Mouse (Mus musculus): ENCODE data around the gene Camk1d.

- TF ChIP-seq CTCF (IDR thresholded peaks at IDR 0.05; ENCODE audit: low read depth) (no peak), EP300 (IDR thresholded peaks at IDR 0.05; ENCODE audit: low read depth) (no peak)
These were observed 234.4 kb downstream of the Camk1d start for GRCm38 (mm10) chr2:5479886-5480285.

Data from liver, embryonic 14.5 days (tissue).